Mouse (Mus musculus) gastrocnemius, postnatal 4 days (tissue): ENCODE measurements around the gene Eml2. TPM values are rescaled to one million over a fixed set of nuclear protein-coding genes. Genes with fewer than 3 reads are reported as not detected.
A peak's percentile ranks its signal among the peaks of the same experiment; 100 is the strongest.

ENCODE experiments used
- microRNA-seq: library from miRNA; unstranded; fragments of <30 nt; microRNA quantifications from one replicate; pipeline ENCODE4 v1.2.0, GENCODE M21; 2021
- total RNA-seq, 2 experiments: library from RNA; stranded (reverse); gene quantifications; 2 replicates each; pipeline ENCODE4 v1.2.3; 2021

The Eml2 gene
- total RNA-seq, 2 experiments from 2014 or later = 17.0 to 18.1 TPM

Small RNAs within 50 kb of the gene (microRNA-seq; reads per million reads assigned to microRNA genes)
- gene Mir330 = 94.4 reads per million, percentile 50 among the genes with 10 or more reads in this experiment

Other genes starting within 250 kb of the Eml2 start
- gene Nanos2, start 189.0 kb upstream of the Eml2 start, total RNA-seq = not detected
- gene Mypop, start 185.2 kb upstream of the Eml2 start, total RNA-seq = 1 to 10 TPM; 3.2 to 3.7 TPM
- gene Irf2bp1, start 172.4 kb upstream of the Eml2 start, total RNA-seq = 10 to 100 TPM; 36.6 to 38.1 TPM
- under 1 TPM in 1 of 2 experiments, not detected in 1; 0.13 TPM for gene Foxa3, start 152.9 kb upstream of the Eml2 start, total RNA-seq
- gene Sympk, start 152.0 kb upstream of the Eml2 start, total RNA-seq = 10 to 100 TPM; 61.4 to 63.8 TPM
- gene Rsph6a, start 121.7 kb upstream of the Eml2 start, total RNA-seq = not detected
- gene Dmwd, start 100.2 kb upstream of the Eml2 start, total RNA-seq = 10 to 100 TPM; 52.4 to 55.4 TPM
- gene Dmpk, start 92.6 kb upstream of the Eml2 start, total RNA-seq = 100 to 1,000 TPM; 287 to 292 TPM
- 10 to 100 TPM; 13.5 to 14.7 TPM for gene Six5, start 81.8 kb upstream of the Eml2 start, total RNA-seq
- under 1 TPM; 0.34 to 0.62 TPM for gene Gm4969, start 58.1 kb upstream of the Eml2 start, total RNA-seq
- gene Fbxo46, start 56.6 kb upstream of the Eml2 start, total RNA-seq = 1 to 10 TPM; 8.0 to 8.4 TPM
- 1 to 10 TPM; 7.7 to 8.8 TPM for gene Qpctl, start 27.1 kb upstream of the Eml2 start, total RNA-seq
- 100 to 1,000 TPM in 1 of 2 experiments, 10 to 100 TPM in 1; 85.4 to 103 TPM for gene Snrpd2, start 26.7 kb upstream of the Eml2 start, total RNA-seq
- under 1 TPM; 0.13 to 0.15 TPM for gene Gipr, start 10.3 kb upstream of the Eml2 start, total RNA-seq
- 1 to 10 TPM; 2.2 to 2.7 TPM for gene Gpr4, start 36.1 kb downstream of the Eml2 start, total RNA-seq
- 10 to 100 TPM; 30.7 to 31.3 TPM for gene Opa3, start 51.9 kb downstream of the Eml2 start, total RNA-seq
- gene Vasp, start 95.4 kb downstream of the Eml2 start, total RNA-seq = 10 to 100 TPM; 65.3 to 71.9 TPM
- gene Ppm1n, start 103.6 kb downstream of the Eml2 start, total RNA-seq = not detected
- gene Rtn2, start 106.2 kb downstream of the Eml2 start, total RNA-seq = 100 to 1,000 TPM; 473 to 501 TPM
- gene Fosb, start 133.6 kb downstream of the Eml2 start, total RNA-seq = 1 to 10 TPM; 2.5 to 3.8 TPM
- gene Ercc1, start 168.4 kb downstream of the Eml2 start, total RNA-seq = 10 to 100 TPM; 33.1 to 34.5 TPM
- 10 to 100 TPM in 1 of 2 experiments, 1 to 10 TPM in 1; 9.7 to 10.8 TPM for gene Cd3eap, start 183.1 kb downstream of the Eml2 start, total RNA-seq
- 1 to 10 TPM; 4.6 to 6.6 TPM for gene Ppp1r13l, start 183.3 kb downstream of the Eml2 start, total RNA-seq
- 10 to 100 TPM; 18.6 to 21.0 TPM for gene Ercc2, start 205.6 kb downstream of the Eml2 start, total RNA-seq
- under 1 TPM in 1 of 2 experiments, not detected in 1; 0.16 TPM for gene Klc3, start 227.7 kb downstream of the Eml2 start, total RNA-seq
- gene Ckm, start 228.4 kb downstream of the Eml2 start, total RNA-seq = over 10,000 TPM; 12,501 to 12,915 TPM